Mouse (Mus musculus): ENCODE results near the gene Pax2.

Pax2 gene

GRCm38 (mm10) chr19:44781987-44782386 lies 26.1 kb downstream of the Pax2 start:
- no peak for DNase-seq (ENCODE audit: low spot score in 2 of 2)

- DNase-seq (ENCODE audit: low spot score in 2 of 2): no peak
Measured at GRCm38 (mm10) chr19:44784391-44784790, 28.5 kb downstream of the Pax2 start.

GRCm38 (mm10) chr19:44788488-44788887 lies 32.6 kb downstream of the Pax2 start:
- no peak for DNase-seq (ENCODE audit: low spot score in 2 of 2)

- no peak for DNase-seq (ENCODE audit: low spot score in 2 of 2)
Measured at GRCm38 (mm10) chr19:44791981-44792380, 36.1 kb downstream of the Pax2 start.

- no peak for DNase-seq (ENCODE audit: low spot score in 2 of 2)
Measured at GRCm38 (mm10) chr19:44797110-44798060, 41.5 kb downstream of the Pax2 start.

GRCm38 (mm10) chr19:44798731-44799130 lies 42.9 kb downstream of the Pax2 start:
- DNase-seq (ENCODE audit: low spot score in 2 of 2): no peak

- DNase-seq (ENCODE audit: low spot score in 2 of 2): no peak
Measured at GRCm38 (mm10) chr19:44799156-44799555, 43.3 kb downstream of the Pax2 start.

GRCm38 (mm10) chr19:44800327-44800726 lies 44.5 kb downstream of the Pax2 start:
- DNase-seq (ENCODE audit: low spot score in 2 of 2): no peak

GRCm38 (mm10) chr19:44808734-44809133 lies 52.9 kb downstream of the Pax2 start:
- DNase-seq (ENCODE audit: low spot score in 2 of 2): no peak

GRCm38 (mm10) chr19:44812666-44813429 lies 57.0 kb downstream of the Pax2 start:
- no peak for DNase-seq (ENCODE audit: low spot score in 2 of 2)

- DNase-seq (ENCODE audit: low spot score in 2 of 2): no peak
Measured at GRCm38 (mm10) chr19:44815111-44815510, 59.3 kb downstream of the Pax2 start.

- no peak for DNase-seq (ENCODE audit: low spot score in 2 of 2)
Measured at GRCm38 (mm10) chr19:44817403-44818128, 61.7 kb downstream of the Pax2 start.

- no peak for DNase-seq (ENCODE audit: low spot score in 2 of 2)
Measured at GRCm38 (mm10) chr19:44818676-44819075, 62.8 kb downstream of the Pax2 start.

GRCm38 (mm10) chr19:44821581-44821980 lies 65.7 kb downstream of the Pax2 start:
- no peak for DNase-seq (ENCODE audit: low spot score in 2 of 2)

- DNase-seq (ENCODE audit: low spot score in 2 of 2): no peak
Measured at GRCm38 (mm10) chr19:44822295-44822694, 66.5 kb downstream of the Pax2 start.

GRCm38 (mm10) chr19:44823657-44824056 lies 67.8 kb downstream of the Pax2 start:
- no peak for DNase-seq (ENCODE audit: low spot score in 2 of 2)

- no peak for DNase-seq (ENCODE audit: low spot score in 2 of 2)
Measured at GRCm38 (mm10) chr19:44825216-44825768, 69.4 kb downstream of the Pax2 start.

GRCm38 (mm10) chr19:44825819-44826218 lies 70.0 kb downstream of the Pax2 start:
- DNase-seq (ENCODE audit: low spot score in 2 of 2): no peak

- DNase-seq (ENCODE audit: low spot score in 2 of 2): no peak
Measured at GRCm38 (mm10) chr19:44833391-44833790, 77.5 kb downstream of the Pax2 start.

GRCm38 (mm10) chr19:44834218-44835041 lies 78.6 kb downstream of the Pax2 start:
- no peak for DNase-seq (ENCODE audit: low spot score in 2 of 2)
